Mouse (Mus musculus): ENCODE measurements at regions not wholly inside any gene's neighbourhood (a gene's known extent, or its start where the extent isn't known, plus 50 kb on each side); places are given as distances from the start of the nearest gene placed in this dataset.
"Not testable (repeated sequence)": the region's sequence is repeated elsewhere in the genome, so short reads cannot be mapped to it uniquely, and the experiment has no call there.

DNA sequence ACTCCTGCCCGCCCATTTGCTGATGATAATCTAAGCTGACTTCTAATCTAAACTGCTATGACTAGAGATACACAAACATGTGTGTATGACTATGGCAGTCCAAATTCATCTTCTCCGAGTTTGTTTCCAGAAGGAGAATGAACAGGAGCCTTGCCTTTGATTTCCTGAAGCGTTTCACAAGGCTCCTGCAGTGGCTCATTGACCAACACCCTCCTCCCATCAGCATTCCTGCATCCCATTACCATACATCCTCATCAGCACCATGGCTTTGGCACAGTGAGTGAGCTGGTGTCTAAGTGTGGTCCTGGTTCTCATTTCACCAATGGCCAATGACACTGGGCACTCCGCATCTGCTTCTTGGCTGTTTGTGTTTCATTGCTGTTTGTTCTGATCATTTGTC, 548.6 kb upstream of the Olfr1507 start:
- not testable (repeated sequence) for H3K4me3 ChIP-seq (replicated peaks); H3K9ac ChIP-seq (replicated peaks); H3K27ac ChIP-seq (replicated peaks); H3K9me3 ChIP-seq (replicated peaks); H3K4me1 ChIP-seq; H3K36me3 ChIP-seq; H3K4me2 ChIP-seq; ATAC-seq (ENCODE audit: low FRiP score); H3K27me3 ChIP-seq (replicated peaks)
- 78% methylated on average over 4 of the region's 4 CpGs for WGBS

GRCm38 (mm10) chr14:53042016-53042415, 546.5 kb upstream of the Olfr1507 start:
- not testable (repeated sequence) for H3K9me3 ChIP-seq (replicated peaks); H3K27me3 ChIP-seq (replicated peaks); ATAC-seq (ENCODE audit: low FRiP score); H3K27ac ChIP-seq (replicated peaks); H3K4me2 ChIP-seq; H3K4me1 ChIP-seq; H3K9ac ChIP-seq (replicated peaks); H3K4me3 ChIP-seq (replicated peaks); H3K36me3 ChIP-seq
- WGBS: 13% methylated on average over 3 of the region's 3 CpGs

DNA sequence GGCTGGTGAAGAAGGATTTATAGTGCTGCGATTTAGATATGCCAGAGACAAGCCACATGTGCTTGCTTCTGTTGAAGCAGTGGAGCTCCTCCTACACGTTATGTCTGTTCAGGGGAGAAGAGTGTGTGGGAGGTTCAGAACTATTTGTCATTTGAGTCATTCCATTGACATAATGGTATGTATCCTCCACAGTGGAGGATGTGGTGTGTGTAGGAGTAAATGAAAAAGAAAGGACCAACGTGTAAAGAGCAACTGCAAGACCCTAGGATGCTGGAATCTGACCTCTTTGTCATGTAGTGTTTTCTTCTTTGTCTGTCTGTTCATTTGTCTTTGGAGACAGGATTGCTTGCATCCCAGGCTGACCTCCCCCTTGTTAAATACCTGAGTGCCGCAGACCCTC, 543.9 kb upstream of the Olfr1507 start:
- WGBS: 90% methylated on average over 4 of the region's 4 CpGs
- not testable (repeated sequence) for H3K27me3 ChIP-seq (replicated peaks); H3K4me3 ChIP-seq (replicated peaks); H3K27ac ChIP-seq (replicated peaks); H3K4me2 ChIP-seq; H3K9ac ChIP-seq (replicated peaks); H3K9me3 ChIP-seq (replicated peaks); H3K36me3 ChIP-seq; ATAC-seq (ENCODE audit: low FRiP score); H3K4me1 ChIP-seq

DNA sequence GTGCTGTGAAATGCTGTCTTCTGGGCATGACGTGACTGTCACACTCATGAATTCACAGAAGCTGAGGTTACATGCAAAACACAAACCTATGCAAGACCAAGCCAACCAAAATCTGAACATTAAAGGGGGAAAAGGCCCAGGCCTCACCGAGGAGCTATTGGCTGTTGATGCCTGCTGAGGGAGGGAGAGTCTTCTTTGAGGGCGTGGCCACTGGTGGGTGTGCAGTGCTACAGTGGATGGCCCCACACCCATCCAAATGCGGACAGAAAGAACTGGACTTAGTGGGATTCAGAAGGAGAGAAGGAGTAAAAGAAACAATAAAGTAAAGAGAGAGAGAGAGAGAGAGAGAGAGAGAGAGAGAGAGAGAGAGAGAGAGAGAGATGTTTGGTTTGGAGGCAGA, 539.4 kb upstream of the Olfr1507 start:
- H3K36me3 ChIP-seq; ATAC-seq (ENCODE audit: low FRiP score); H3K4me1 ChIP-seq; H3K9me3 ChIP-seq (replicated peaks); H3K4me3 ChIP-seq (replicated peaks); H3K27ac ChIP-seq (replicated peaks); H3K9ac ChIP-seq (replicated peaks); H3K4me2 ChIP-seq; H3K27me3 ChIP-seq (replicated peaks): not testable (repeated sequence)
- WGBS: no CpG with 5 or more reads among the region's 4 CpGs

DNA sequence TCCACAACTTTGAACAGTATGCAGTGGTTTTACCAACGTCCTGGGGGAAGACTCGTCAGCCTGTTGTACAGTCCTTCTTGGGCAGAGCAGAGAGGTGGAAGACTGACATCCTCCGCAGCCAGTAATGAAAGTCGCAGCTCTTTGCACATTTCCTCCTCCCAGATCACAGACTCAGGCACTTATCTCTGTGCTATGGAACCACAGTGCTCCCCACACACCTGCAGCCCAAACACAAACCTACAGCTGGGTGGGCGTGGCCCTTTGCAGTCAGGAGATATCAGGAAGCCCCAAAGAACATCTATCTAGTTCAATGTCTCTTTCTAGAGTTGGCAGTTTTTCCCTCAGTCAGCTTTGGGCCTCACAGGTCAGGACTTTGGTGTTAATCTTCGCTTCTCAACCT, 537.7 kb upstream of the Olfr1507 start:
- H3K4me2 ChIP-seq; H3K9ac ChIP-seq (replicated peaks); H3K27me3 ChIP-seq (replicated peaks); H3K27ac ChIP-seq (replicated peaks); H3K4me3 ChIP-seq (replicated peaks); H3K36me3 ChIP-seq; H3K9me3 ChIP-seq (replicated peaks); H3K4me1 ChIP-seq; ATAC-seq (ENCODE audit: low FRiP score): not testable (repeated sequence)
- WGBS: no CpG with 5 or more reads among the region's 6 CpGs

DNA sequence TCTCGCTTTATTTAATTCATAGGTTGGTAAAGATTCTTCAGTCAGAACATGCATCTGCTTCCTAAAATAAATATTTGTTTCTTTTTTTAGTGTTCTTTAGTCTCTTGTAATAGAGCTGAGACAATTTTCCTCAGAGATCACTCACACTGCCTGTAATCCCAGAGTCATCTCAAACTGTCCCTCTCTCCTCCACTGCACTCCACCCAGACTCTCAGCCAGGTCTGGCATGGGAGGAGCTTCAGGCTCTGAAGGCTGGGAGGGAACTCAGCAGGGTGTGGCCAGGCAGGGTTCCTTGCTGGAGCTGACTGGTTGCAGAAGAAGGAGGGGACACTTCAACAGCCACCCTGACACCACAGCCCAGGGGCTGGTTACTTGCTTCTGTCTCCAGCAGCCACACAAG, 536.9 kb upstream of the Olfr1507 start:
- H3K4me1 ChIP-seq; H3K9me3 ChIP-seq (replicated peaks); H3K36me3 ChIP-seq; H3K4me3 ChIP-seq (replicated peaks); H3K9ac ChIP-seq (replicated peaks); H3K27ac ChIP-seq (replicated peaks); ATAC-seq (ENCODE audit: low FRiP score); H3K4me2 ChIP-seq; H3K27me3 ChIP-seq (replicated peaks): not testable (repeated sequence)
- WGBS: no CpG with 5 or more reads among the region's 1 CpGs

- not testable (repeated sequence) for H3K9ac ChIP-seq (replicated peaks); H3K4me1 ChIP-seq; H3K27ac ChIP-seq (replicated peaks); H3K27me3 ChIP-seq (replicated peaks); H3K4me2 ChIP-seq; H3K9me3 ChIP-seq (replicated peaks); H3K4me3 ChIP-seq (replicated peaks); H3K36me3 ChIP-seq; ATAC-seq (ENCODE audit: low FRiP score)
- whole genome bisulfite sequencing: no CpG with 5 or more reads among the region's 4 CpGs
Measured at GRCm38 (mm10) chr14:53030227-53030626, 534.7 kb upstream of the Olfr1507 start.

DNA sequence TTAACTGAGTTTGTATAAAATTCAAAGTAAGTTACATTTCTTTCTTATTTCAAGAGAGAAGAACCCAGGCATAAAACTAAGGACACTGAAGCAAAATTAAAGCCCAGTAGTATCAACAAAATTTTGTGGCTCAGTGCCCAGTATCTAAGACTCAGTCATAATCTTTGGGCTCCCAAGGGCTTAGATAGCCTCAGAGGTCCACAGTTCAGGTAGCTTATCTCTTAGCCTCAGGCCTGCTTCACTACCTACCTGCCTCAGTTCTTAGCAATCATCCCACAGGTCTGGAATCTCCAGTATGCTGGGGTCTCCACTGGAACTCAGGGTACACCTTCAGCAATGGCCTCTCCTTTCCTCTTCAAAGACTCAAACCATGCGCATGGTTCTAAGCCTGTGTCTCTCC, 531.4 kb upstream of the Olfr1507 start:
- H3K27ac ChIP-seq (replicated peaks); H3K4me1 ChIP-seq; H3K9ac ChIP-seq (replicated peaks); H3K9me3 ChIP-seq (replicated peaks); H3K4me3 ChIP-seq (replicated peaks); ATAC-seq (ENCODE audit: low FRiP score); H3K27me3 ChIP-seq (replicated peaks); H3K4me2 ChIP-seq; H3K36me3 ChIP-seq: not testable (repeated sequence)
- no CpG with 5 or more reads among the region's 1 CpGs for WGBS

- H3K36me3 ChIP-seq; H3K9me3 ChIP-seq (replicated peaks); H3K27ac ChIP-seq (replicated peaks); H3K4me3 ChIP-seq (replicated peaks); ATAC-seq (ENCODE audit: low FRiP score); H3K4me1 ChIP-seq; H3K4me2 ChIP-seq; H3K9ac ChIP-seq (replicated peaks); H3K27me3 ChIP-seq (replicated peaks): not testable (repeated sequence)
- WGBS: no CpG with 5 or more reads among the region's 6 CpGs
Measured at GRCm38 (mm10) chr14:53020152-53020551, 524.6 kb upstream of the Olfr1507 start.

DNA sequence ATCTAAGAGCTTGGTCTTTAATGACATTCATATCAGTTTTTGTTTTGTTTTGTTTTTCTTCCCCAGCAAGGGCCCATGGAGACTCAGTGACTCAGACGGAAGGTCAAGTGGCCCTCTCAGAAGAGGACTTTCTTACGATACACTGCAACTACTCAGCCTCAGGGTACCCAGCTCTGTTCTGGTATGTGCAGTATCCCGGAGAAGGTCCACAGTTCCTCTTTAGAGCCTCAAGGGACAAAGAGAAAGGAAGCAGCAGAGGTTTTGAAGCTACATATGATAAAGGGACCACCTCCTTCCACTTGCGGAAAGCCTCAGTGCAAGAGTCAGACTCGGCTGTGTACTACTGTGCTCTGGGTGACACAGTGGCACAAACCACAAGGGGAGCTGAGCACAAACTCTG, 512.2 kb upstream of the Olfr1507 start:
- not testable (repeated sequence) for ATAC-seq (ENCODE audit: low FRiP score)

GRCm38 (mm10) chr14:53007323-53007722, 511.8 kb upstream of the Olfr1507 start:
- not testable (repeated sequence) for H3K9ac ChIP-seq (replicated peaks); H3K4me2 ChIP-seq; H3K4me1 ChIP-seq; H3K9me3 ChIP-seq (replicated peaks); H3K4me3 ChIP-seq (replicated peaks); H3K36me3 ChIP-seq; H3K27ac ChIP-seq (replicated peaks); H3K27me3 ChIP-seq (replicated peaks)
- WGBS: no CpG with 5 or more reads among the region's 4 CpGs
- peak; percentile 38; the same call in 1 of the 2 replicates for ATAC-seq (ENCODE audit: low FRiP score)

More for the DNA sequence above, 512.2 kb upstream of the Olfr1507 start:
- not testable (repeated sequence) for H3K9ac ChIP-seq (replicated peaks); H3K27ac ChIP-seq (replicated peaks); H3K4me1 ChIP-seq; H3K9me3 ChIP-seq (replicated peaks); H3K4me2 ChIP-seq; H3K36me3 ChIP-seq; H3K27me3 ChIP-seq (replicated peaks); H3K4me3 ChIP-seq (replicated peaks)
- WGBS: no CpG with 5 or more reads among the region's 5 CpGs

DNA sequence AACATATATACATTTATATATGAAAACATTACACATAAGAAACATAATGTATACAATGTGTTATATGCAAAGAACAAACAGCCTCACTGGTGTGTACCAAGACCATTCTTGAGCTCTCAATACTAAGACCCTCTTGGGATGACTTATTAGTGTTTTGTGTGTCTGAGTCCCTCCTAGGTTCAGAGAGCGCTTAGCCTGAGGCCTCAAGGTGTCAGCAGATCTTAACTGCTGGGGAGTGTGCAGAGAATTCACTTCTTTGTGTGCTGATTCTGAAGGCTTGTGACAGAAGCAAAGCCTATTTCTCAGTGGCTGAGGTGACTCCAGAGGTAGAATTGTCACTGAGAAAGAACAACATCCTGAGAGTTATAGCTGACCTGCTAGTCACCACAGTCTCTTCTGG, 505.7 kb upstream of the Olfr1507 start:
- H3K4me1 ChIP-seq; H3K27me3 ChIP-seq (replicated peaks); ATAC-seq (ENCODE audit: low FRiP score); H3K9ac ChIP-seq (replicated peaks); H3K27ac ChIP-seq (replicated peaks); H3K4me2 ChIP-seq; H3K9me3 ChIP-seq (replicated peaks); H3K36me3 ChIP-seq; H3K4me3 ChIP-seq (replicated peaks): not testable (repeated sequence)
- WGBS: 74% methylated on average over 1 of the region's 1 CpGs

GRCm38 (mm10) chr14:52992106-52992760, 496.7 kb upstream of the Olfr1507 start:
- H3K27ac ChIP-seq (replicated peaks); H3K4me2 ChIP-seq; H3K27me3 ChIP-seq (replicated peaks); H3K9ac ChIP-seq (replicated peaks); ATAC-seq (ENCODE audit: low FRiP score); H3K4me3 ChIP-seq (replicated peaks); H3K9me3 ChIP-seq (replicated peaks); H3K36me3 ChIP-seq; H3K4me1 ChIP-seq: not testable (repeated sequence)
- 41% methylated on average over 1 of the region's 4 CpGs for WGBS

Measured in neural tube, embryonic 15.5 days (tissue).